Mouse (Mus musculus): ENCODE results near the gene Mapk3.
A peak's percentile ranks its signal among the peaks of the same experiment; 100 is the strongest.
"Not testable (repeated sequence)": the region's sequence is repeated elsewhere in the genome, so short reads cannot be mapped to it uniquely, and the experiment has no call there.

The Mapk3 gene

DNA sequence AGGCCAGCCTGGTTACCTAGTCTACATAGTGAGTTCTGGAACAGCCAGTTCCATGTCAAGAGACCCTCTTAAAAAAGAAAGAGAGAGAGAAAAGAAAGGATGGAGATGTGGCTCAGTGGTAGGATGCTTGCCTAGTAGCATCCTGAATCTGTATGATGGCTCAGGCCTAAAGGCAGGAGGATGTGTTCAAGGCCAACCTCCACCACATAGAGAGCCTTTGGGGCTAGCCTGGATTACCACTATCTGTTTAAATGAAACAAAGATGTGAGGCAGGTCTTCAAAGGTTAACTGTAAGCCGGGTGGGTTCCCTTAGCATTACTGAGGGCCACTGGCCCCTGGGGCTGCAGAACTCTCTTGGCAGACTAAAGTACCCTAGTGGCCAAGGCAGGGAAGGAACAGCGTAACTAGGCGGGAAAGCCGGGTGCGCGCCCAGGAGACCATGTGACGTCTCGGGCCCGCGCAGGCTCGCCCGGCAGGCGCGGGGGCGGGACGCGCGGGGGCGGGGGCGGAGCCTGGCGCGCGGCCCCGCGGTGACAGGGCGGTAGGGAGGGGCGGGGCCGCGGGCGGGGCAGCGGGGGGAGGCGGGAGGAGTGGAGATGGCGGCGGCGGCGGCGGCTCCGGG lies at the start of gene Mapk3:
Mapk3 (plus strand) TSS at position 552 of the 622 bp plus-strand sequence.
- peak; percentile 91 for DNase-seq (ENCODE audit: low spot score)

DNA sequence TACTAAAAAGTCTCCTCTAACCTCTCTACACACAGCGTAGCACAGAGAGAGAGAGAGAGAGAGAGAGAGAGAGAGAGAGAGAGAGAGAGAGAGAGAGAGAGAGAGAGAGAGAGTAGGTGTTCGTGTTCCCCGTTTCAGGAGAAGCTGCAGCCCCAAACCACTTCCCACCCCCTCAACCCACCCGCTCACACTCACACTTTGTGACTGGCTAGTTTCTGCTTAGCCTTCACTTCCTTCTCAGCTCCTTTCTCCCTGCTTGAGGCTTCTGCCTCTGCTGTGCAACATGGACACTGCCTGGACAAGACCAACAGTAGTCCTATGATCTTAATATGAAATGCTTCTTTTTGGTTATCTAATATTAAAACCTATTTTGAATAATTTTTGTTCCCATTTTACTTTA lies 49.1 kb upstream of the Mapk3 start:
- no peak for DNase-seq (ENCODE audit: low spot score)

DNA sequence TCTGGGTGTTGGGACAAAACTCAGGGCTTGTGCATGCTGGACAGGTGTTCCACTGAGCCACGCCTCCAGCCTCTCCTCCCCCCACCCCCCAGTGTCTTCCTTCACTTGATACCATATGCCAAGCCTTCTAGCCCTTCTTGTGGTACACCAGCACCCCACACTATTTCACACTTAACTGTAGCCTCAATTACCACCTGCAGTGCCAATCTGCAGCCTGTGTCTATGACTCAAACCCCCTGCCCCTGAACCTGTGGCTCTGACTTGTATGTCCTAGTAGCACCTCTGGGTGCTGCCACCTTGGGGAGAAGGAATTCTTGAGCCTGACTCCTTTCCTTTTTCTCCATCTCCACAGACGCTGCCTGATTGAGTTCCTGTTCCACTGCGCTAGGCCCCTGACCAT lies 47.5 kb upstream of the Mapk3 start:
- no peak for DNase-seq (ENCODE audit: low spot score)

DNA sequence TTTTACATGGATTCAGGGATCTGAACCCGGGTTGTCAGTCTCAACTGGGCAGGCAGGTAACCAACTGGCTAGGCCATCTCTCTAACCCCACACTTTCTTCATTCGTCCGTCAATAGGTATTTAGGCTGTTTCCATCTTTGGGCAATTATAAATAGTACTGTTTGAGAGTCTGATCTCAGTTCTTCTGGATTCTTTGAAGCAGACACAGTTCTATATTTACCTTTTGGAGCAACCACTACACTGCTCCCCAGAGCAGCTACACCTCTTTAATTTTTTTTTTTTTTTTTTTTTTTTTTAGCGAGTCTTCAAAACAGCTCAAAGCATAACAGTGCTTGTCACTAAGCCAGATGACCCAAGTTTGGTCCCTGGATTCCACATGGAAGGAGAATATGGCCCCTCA lies 43.7 kb upstream of the Mapk3 start:
- no peak for DNase-seq (ENCODE audit: low spot score)

DNA sequence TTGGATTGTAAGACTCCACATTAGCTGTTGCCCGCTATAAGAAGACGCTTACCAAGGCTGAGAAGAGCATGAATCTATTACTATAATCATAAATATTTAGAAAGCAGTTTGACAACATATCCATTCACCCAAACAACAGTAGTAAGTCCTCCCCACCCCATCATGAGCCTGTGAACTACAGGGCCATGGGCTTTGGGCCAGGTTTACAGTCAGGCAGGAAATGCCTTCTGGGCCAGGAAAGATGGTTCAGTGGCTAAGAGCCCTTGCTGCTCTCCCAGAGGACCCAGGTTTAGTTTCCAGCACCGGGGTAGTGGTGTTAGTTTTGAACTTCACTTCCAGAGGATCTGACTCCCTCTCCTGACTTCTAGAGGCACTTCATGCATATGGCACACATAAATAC lies 41.8 kb upstream of the Mapk3 start:
- no peak for DNase-seq (ENCODE audit: low spot score)

DNA sequence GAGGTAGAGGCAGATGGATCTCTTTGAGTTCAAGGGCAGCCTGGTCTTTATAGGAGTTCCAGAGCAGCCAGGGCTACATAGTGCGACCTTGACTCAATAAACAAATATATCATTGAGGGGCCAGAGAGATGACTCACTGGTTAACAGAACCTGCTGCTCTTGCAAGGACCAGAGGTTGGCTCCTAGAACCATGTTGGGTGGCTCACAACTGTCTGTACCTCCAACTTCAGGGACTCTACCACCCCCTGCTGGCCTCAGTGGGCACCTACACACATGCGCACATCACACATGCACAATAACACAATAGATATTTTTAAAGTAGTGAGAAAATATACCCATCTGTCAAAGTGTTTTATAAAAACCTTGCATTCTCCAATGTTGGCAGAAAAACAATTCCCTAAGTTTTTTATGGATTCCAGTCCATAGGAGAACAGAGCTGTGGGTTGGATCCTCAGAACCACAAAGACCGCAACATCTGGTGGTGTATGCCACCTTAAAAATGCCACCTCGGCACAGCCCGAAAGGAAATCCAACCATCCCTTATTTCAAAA lies 40.5 kb upstream of the Mapk3 start:
- DNase-seq (ENCODE audit: low spot score) = no peak

DNA sequence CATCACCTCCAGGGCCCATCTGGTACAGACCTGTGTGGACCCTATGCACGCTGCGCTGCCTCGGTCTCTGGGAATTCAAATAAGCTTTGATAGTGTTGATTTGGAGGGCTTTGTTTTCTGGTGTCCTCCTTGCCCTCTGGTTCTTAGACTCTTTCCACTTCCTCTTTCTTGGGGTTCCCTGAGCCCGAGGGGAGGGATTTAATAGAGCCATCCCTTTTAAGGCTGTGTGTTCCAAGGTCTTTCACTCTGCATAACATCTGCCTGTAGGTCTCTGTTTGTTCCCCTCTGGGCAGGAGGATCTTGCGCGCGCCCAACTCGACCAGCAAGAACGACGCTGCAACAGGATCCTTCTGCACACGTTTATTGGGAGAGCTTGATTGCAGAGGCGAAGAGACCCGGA lies 37.8 kb upstream of the Mapk3 start:
- DNase-seq (ENCODE audit: low spot score) = no peak

DNA sequence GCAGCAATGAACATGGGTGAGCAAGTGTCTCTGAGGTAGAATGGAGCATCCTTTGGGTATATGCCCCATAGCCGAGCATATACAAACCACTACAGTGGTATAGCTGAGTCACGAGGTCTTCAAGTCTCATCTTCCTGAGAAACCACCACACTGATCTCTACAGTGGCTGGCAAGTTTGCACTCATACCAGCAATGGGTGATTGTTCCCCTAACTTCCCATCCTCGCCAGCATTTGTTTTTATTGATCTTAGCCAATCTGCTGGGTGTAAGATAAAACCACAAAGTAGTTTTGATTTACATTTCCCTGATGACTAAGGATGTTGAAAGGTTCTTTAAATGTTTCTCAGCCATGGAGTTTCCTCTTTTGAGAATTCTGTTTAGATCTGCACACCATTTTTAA lies 34.3 kb upstream of the Mapk3 start:
- no peak for DNase-seq (ENCODE audit: low spot score)

DNA sequence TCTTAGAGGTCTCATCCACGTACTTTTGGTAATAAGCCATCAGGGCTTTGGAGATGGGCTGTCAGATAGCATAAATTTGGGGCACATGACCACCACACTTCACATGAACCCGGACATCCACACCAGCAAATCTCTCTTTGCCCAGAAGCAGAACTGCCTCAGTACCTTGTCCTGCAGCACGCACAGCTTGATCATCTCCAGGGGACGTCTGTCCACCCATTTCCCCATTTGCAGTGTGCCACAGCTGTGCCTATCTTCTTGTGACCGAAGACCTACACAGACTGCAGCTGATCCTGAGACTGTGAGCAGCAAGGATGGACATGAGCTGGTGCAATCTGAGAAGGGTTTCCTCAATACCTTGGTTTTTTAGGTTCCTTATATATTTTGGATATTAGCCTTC lies 33.7 kb upstream of the Mapk3 start:
- DNase-seq (ENCODE audit: low spot score) = no peak

DNA sequence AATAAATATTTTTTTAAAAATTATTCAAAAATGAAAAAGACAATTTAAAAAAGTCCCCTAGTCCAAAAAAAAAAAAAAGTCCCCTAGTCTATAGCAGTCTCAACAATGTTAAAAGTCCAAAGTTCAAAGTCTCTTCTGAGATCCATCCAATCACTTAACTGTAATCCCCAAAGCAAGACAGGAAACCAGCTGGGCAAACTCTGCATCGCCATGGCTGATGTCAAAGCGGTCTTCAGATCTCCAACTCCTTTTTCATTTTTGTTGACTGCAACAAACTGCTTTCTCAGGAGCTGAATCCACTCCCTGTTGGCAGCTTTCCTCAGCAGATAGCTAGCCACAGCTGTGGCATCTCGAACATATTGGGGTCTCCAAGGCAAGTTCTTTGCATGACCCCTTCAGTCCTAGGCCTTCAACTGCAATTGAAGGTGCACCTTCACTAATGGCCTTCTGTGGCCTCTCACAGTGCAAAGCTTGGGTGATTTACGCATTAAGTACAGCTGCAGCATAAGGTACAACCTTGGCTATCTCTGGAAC lies 29.1 kb upstream of the Mapk3 start:
- not testable (repeated sequence) for DNase-seq (ENCODE audit: low spot score)

DNA sequence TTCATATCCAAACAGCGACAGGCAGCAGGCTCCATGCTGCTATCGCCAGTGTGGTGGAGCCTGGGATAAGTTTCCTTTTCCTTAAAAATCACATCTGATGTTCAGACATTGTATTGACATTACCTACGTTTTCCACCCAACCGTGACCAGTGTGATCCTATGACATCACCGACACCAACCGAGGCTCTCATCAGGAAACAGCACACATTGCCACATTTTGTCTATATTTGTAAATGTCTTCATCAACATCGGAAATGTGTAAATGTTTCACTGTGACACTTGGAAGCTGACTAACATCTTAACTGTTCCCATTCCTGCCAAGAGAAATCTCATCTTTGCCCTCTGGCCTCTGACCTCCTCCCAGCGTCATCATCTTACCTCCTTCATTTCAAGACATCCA lies 23.3 kb upstream of the Mapk3 start:
- DNase-seq (ENCODE audit: low spot score) = no peak

DNA sequence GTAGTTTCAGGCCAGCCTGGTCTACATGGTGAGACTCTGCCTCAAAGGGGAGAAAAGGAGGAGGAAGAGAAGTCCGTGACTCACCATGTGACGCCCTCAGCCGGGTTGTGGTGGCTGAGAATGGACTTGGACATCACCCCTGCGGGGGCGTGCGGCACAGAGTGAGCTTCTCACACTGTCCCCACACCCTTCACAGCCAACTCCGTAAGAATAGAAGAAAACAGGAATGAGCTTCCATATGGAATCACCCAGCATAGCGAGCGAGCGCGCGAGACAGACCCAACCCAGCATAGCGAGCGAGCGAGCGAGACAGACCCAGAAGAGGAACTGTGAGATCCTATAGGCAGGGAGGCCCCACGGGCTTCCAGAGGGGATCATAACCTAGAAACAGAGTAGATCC lies 19.9 kb upstream of the Mapk3 start:
- DNase-seq (ENCODE audit: low spot score) = no peak

DNA sequence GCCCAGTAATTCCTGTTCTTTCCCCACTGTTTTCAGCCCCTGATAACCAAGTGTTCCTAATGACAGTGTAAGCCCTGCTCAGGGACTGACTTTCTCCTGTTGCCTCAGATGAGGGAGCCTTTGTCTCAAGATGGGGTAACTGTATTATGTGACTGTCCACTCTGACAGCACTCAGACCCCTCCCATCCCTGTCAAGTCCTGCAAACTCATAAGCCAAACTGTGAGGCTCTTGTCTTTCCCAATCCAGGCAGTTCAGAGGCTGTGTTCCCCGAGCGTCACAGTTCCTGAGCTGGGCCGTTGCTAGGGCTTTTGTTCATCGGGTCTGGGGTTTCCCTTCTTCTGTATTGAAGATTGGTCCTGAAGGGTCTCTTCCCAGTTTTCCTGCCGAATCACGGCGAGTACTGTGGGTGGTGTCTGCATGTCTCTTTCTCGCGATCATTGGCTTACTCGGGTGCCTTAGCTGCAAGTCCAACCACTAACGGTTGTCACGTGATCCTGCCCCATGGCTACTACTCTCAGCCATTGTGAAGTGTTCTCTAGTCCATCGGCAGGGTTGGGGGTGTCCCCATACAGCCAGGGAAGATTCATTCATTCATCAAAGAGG lies 19.2 kb upstream of the Mapk3 start:
- no peak for DNase-seq (ENCODE audit: low spot score)

DNA sequence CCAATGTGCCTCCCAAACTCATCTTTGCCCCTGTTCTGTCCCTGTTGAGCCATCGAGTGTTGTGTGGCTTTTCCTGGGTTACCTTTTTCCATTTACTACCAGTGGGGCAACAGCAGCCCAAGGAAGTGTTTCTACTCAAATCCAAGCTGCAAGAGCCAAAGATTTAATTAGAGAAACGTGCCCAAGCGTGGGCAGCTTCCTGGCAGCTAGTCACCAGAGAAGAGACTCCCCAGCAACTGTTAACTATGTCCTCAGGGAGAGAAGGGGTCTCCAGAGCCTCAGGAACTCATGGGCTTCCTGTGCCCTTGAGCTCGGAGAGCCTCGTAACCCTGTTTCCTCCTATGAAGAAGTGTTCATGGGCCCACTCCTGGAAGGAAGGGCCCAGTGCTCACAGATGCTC lies 18.4 kb upstream of the Mapk3 start:
- DNase-seq (ENCODE audit: low spot score) = no peak

DNA sequence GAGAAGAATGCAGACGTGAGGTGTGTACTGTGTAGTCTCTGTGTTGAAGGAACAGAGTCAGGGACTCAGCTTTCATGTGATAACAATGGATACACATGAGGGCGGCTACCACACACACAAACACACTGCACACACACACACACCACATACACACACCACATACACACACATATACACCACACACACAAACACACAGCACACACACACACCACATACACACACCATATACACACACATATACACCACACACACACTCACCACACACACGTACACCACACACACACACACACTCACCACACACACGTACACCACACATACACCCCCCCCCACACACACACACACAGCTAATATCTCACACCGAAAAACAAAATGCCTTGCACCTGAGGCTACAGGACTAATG lies 17.9 kb upstream of the Mapk3 start:
- no peak for DNase-seq (ENCODE audit: low spot score)

DNA sequence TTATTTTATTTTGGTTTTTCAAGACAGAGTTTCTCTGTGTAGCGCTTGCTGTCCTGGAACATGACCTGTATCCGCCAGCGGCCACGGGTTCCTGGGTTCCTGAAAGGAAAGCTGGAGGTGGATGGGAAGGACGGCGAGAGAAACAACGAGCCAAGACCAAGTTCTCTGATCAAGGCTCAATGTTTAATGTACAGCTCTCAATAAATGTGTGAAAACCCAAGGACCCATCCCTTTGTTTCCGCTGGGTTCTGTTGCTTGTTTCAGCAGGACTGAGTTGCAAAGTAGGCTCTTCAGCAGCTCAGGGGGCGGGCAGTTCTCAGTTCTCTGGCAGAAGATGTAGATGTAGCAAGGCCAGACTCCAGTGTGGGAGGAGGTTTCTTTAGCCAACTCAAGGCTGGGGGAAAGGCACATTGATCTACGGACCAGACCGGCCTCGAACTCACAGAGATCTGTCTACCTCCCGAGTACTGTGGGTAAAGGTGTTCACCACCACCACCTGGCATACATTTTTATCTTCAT lies 17.4 kb upstream of the Mapk3 start:
- no peak for DNase-seq (ENCODE audit: low spot score)

DNA sequence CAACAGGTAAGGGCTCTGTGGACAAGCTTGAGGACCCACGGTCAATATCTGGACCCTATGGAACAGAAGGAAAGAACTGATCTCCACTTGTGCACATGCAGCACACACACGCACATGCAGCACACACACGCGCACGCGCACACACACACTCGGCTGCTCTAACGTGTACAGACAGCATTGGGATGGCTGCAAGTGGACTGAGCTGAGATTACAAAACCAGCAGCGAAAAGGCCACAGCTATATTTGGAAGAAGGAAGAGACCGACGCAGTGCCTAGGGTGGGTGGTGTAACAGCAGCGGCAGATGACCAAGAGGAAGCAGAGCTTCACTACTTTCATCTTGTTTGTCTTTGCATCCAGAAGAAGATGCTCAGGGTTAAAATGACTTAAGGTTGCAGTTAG lies 13.3 kb upstream of the Mapk3 start:
- DNase-seq (ENCODE audit: low spot score) = peak; percentile 46

DNA sequence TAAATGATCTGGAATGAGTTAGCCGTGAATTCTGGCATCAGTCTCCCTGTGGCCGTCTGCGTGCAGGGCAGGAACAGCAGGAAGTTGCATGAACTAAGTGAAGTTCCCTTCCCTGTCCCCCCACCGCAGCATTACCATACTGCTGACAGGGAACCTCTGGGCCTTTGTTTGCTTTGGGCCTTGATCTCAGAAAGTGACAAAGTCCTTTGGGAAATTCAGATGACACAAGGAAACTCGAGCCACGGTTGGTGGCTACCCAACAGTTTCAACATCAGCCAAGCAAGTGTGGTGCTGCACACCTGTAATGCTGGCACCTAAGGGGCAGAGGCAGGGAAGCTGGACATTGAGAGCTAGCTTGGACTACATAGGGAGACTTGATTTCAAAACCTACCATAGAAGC lies 12.6 kb upstream of the Mapk3 start:
- DNase-seq (ENCODE audit: low spot score) = no peak

DNA sequence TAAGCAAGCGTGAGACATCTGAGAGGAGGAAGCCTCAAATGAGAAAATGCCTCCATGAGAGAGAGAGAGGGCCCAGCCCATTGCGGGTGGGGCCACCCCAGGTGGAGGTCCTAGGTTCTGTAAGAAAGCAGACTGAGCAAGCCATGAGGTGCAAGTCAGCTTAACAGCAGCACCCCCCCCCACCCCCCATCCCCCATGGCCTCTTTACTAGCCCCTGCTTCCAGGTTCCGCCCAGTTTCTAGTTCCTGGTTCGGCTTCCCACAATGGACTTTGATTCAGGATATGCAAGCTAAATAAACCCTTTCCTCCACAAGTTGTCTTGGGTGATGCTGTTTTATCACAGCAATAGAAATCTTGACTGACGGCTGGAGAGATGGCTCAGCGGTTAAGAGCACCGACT lies 10.6 kb upstream of the Mapk3 start:
- DNase-seq (ENCODE audit: low spot score) = no peak

DNA sequence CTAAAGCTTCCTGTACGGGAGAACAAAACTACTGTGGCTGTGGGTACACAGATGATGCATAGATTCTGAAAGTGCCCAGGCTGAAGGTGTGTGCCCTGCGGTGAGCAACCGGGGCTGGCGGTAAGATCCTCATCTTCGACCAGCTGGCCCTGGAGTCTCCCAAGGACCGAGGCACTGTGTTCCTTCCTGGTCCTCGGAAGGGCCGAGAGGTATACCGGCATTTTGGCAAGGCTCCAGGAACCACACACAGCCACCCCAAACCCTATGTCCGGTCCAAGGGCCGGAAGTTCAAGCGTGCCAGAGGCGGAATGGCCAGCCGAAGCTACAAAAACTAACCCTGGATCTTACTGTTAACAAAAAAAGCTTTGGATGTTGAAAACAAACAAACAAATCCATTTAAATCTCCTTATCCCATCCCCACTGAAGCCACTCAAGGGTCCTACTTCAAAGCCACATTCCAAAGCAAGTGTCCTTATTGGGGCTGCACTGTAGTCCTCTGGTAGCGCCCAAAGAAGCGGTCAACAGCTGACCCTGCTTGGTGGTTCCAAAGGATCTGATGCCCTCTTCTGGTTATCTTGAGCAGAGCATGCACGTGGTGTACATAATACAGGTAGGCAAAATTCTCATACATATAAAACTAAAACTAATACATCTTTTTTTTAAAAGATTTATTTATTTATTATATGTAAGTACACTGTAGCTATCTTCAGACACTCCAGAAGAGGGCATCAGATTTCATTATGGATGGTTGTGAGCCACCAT lies 9.6 kb upstream of the Mapk3 start:
- no peak for DNase-seq (ENCODE audit: low spot score)

DNA sequence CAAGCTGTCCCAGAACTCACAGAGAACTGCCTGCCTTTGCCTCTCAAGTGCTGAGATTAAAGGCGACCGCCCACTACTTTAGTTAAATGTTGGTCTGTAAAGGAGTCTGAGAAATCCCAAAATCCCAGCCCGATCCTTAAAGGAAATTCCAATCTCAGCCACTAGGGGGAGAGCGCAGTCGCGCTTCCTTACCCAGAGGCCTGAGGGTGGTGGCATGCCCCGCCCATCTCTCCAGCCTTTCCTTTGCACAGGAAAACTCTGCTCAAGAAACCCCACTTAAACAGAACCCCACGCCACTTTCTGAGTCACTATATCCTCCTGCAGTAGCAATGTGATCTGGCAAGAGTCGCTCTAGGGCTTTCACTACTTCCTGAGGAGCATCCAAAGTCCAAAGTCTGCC lies 4.5 kb upstream of the Mapk3 start:
- DNase-seq (ENCODE audit: low spot score) = peak; percentile 84

DNA sequence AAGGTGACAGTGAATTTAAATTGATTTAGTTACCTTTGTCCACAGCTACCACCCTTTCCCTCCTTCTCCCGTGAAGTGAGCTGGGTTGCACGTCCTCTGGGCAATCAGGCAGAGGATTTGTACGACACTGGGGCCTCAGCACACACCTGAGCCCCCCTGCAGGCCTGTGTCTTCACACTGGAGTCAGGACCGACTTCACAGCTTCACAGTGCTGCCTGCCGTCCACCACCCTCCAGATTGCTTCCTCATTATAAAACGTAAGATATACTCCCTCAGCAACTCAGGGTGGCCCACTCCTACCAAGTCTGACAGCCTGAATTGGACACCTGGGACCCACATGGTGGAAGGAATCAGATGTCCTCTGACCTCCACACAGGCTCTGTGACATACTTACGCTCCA lies 862 bp upstream of the Mapk3 start:
- no peak for DNase-seq (ENCODE audit: low spot score)

Data from lung, postnatal 25 days (tissue).